Mouse (Mus musculus) left cerebral cortex, postnatal 36 days (tissue): ENCODE measurements around the gene a. TPM values are rescaled to one million over a fixed set of nuclear protein-coding genes. Genes with fewer than 3 reads are reported as not detected.
A peak's percentile ranks its signal among the peaks of the same experiment; 100 is the strongest.

Experiments used
- DNase-seq, 2 experiments: peaks; one replicate each; pipeline ENCODE4 v3.0.0; 2021 to 2022; ENCODE audit warnings: low spot score in 2 of 2, mixed read lengths in 1 of 2
- intact Hi-C: fragments of 180-260 bp; cut with DNase I; formaldehyde crosslinking; loops from one replicate; pipeline ENCODE4 v1.15.1; 2025
- total RNA-seq, 2 experiments: library from RNA; stranded (reverse); gene quantifications; 2 replicates each; pipeline ENCODE4 v1.2.3; 2021

The a gene
- total RNA-seq, 2 experiments from 2014 or later: not detected

GRCm38 (mm10) chr2:154779648-154780047 is 11.6 kb upstream of the a start:
- intact Hi-C loops: no loop called here
- DNase-seq: no peak

- peak in 1 of 2 experiments; percentile 13 for DNase-seq
- intact Hi-C loops: no loop called here
Observed at GRCm38 (mm10) chr2:154782361-154782760, 8.8 kb upstream of the a start.

- no peak for DNase-seq
- intact Hi-C loops: no loop called here
Observed at GRCm38 (mm10) chr2:154782856-154783650, 8.1 kb upstream of the a start.

- DNase-seq: no peak
- intact Hi-C loops: no loop called here
Observed at GRCm38 (mm10) chr2:154785284-154785683, 5.9 kb upstream of the a start.

- intact Hi-C loops: no loop called here
Observed at GRCm38 (mm10) chr2:154786187-154786586, 5.0 kb upstream of the a start.

GRCm38 (mm10) chr2:154786776-154787175 is 4.4 kb upstream of the a start:
- intact Hi-C loops: no loop called here
- no peak for DNase-seq

More at GRCm38 (mm10) chr2:154786187-154786586, 5.0 kb upstream of the a start:
- no peak for DNase-seq

GRCm38 (mm10) chr2:154789381-154789780 is 1.8 kb upstream of the a start:
- intact Hi-C loops: no loop called here
- DNase-seq: no peak

- DNase-seq: no peak
- intact Hi-C loops: loop anchor here (5.0 kb wide), 1 partner anchor 62 kb away; no protein-coding TSS in a partner anchor
Observed at GRCm38 (mm10) chr2:154789977-154790655, 1.1 kb upstream of the a start.

GRCm38 (mm10) chr2:154791661-154792642 is 750 bp downstream of the a start:
- DNase-seq: peak; percentile 52 to 64
- intact Hi-C loops: loop anchor here (5.0 kb wide), 1 partner anchor 60 kb away; no protein-coding TSS in a partner anchor

GRCm38 (mm10) chr2:154803372-154803771 is 12.2 kb downstream of the a start:
- no peak for DNase-seq
- intact Hi-C loops: no loop called here

- intact Hi-C loops: no loop called here
- DNase-seq: no peak
Observed at GRCm38 (mm10) chr2:154803845-154804244, 12.6 kb downstream of the a start.

- intact Hi-C loops: no loop called here
Observed at GRCm38 (mm10) chr2:154807689-154808088, 16.5 kb downstream of the a start.

GRCm38 (mm10) chr2:154809107-154809762 is 18.0 kb downstream of the a start:
- intact Hi-C loops: no loop called here
- DNase-seq: no peak

More at GRCm38 (mm10) chr2:154807689-154808088, 16.5 kb downstream of the a start:
- DNase-seq: no peak

GRCm38 (mm10) chr2:154810821-154811220 is 19.6 kb downstream of the a start:
- intact Hi-C loops: no loop called here
- DNase-seq: no peak

GRCm38 (mm10) chr2:154813426-154813825 is 22.2 kb downstream of the a start:
- no peak for DNase-seq
- intact Hi-C loops: no loop called here

- intact Hi-C loops: no loop called here
- no peak for DNase-seq
Observed at GRCm38 (mm10) chr2:154817089-154817488, 25.9 kb downstream of the a start.

GRCm38 (mm10) chr2:154817788-154818187 is 26.6 kb downstream of the a start:
- intact Hi-C loops: no loop called here
- DNase-seq: peak; percentile 16 to 25

- DNase-seq: no peak
- intact Hi-C loops: no loop called here
Observed at GRCm38 (mm10) chr2:154818599-154818998, 27.4 kb downstream of the a start.

GRCm38 (mm10) chr2:154820346-154820745 is 29.1 kb downstream of the a start:
- DNase-seq: no peak
- intact Hi-C loops: no loop called here
